Mouse (Mus musculus): Measurements from ENCODE around the gene Fars2.

DNA sequence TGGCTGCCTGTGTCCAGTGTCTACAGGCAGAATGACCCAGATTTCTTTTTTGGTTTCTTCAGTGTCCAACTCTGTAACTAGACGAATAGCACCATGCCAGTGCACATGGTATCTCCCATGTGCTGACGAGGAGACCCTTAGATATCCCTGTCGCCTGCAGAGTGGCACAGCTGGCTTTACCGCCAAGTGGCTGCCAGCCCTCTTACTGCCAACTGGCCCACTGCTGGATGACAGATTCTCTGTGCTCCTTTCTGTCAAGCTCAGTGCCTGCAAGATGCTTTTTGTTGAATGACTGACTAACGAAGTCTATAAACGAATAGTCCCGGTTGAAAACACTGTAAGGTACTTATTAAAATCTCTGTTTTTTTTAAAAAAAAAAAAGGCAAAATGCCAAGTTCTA lies 416.3 kb downstream of the Fars2 start:
- TF ChIP-seq CTCF (IDR thresholded peaks at IDR 0.05; ENCODE audit: low read depth, low read length) (no peak), GATA1 (IDR thresholded peaks at IDR 0.05; ENCODE audit: borderline replicate concordance, low read length) (no peak)
